Mouse (Mus musculus): ENCODE measurements at regions not wholly inside any gene's neighbourhood (a gene's known extent, or its start where the extent isn't known, plus 50 kb on each side); places are given as distances from the start of the nearest gene placed in this dataset.

DNA sequence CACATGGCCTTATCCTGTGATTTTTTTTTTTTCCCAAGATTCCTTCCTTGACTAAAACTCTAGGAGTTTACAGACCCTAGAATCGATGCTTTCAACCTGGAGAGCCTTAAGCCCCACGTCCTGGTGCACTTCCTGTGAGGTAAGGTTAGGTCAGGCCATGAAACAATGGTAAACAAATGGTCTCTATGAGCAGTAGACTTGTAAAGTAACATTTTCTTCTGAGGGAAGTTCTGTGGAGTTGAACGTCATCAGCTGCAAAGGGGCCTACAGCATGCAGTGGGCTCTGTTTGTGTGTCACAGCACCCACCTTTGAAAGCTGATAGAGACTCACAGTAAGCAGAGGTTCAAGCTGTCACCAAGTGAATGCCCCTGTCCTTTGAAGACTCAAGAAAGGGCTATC, 87.3 kb upstream of the Eomes start:
- H3K36me3 ChIP-seq (replicated peaks; ENCODE audit: control insufficient read depth, insufficient read depth) = no peaks in the 10 kb centered on the region
- 51% methylated on average over 3 of the region's 3 CpGs for WGBS
- DNase-seq (ENCODE audit: low spot score) (no peak), ATAC-seq (ENCODE audit: low FRiP score) (no peak)
- H3K9me3 ChIP-seq (ENCODE audit: control insufficient read depth, low read length) = no peaks in the 10 kb centered on the region
- no peaks in the 10 kb centered on the region for H3K4me1 ChIP-seq (replicated peaks; ENCODE audit: control insufficient read depth, insufficient read depth, low read length)
- H3K4me3 ChIP-seq (replicated peaks; ENCODE audit: low read length) = no peak overlapping the region
- peaks cover 51% of the 10 kb centered on the region for H3K27me3 ChIP-seq (ENCODE audit: control insufficient read depth, insufficient read depth, low read length)
- no peak overlapping the region for H3K27ac ChIP-seq
- no peak overlapping the region for H3K9ac ChIP-seq
- no peak overlapping the region for H3K4me2 ChIP-seq (replicated peaks)

DNA sequence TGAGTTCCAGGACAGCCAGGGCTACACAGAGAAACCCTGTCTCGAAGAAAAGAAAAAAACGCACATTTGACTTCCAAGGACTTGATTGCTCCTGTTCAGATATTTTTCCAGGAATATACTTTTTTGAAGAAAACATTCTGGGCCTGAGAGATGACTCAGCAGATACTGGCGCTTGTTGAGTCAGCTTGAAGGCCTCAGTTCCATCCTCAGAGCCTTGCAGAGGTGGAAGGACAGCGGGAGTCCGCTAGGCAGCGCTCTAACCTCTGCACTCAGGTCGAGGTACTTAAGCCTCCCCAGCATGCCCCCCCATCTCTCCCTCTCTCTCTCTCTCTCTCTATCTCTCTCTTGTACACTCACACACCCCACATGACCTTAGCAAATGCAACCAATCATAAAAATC, 86.3 kb upstream of the Eomes start:
- no peak overlapping the region for H3K27ac ChIP-seq
- no peak for DNase-seq (ENCODE audit: low spot score)
- H3K4me2 ChIP-seq (replicated peaks) = no peak overlapping the region
- no peaks in the 10 kb centered on the region for H3K36me3 ChIP-seq (replicated peaks; ENCODE audit: control insufficient read depth, insufficient read depth)
- no peak overlapping the region for H3K9ac ChIP-seq
- H3K4me1 ChIP-seq (replicated peaks; ENCODE audit: control insufficient read depth, insufficient read depth, low read length) = no peaks in the 10 kb centered on the region
- no peaks in the 10 kb centered on the region for H3K9me3 ChIP-seq (ENCODE audit: control insufficient read depth, low read length)
- ATAC-seq (ENCODE audit: low FRiP score) = no peak
- H3K4me3 ChIP-seq (replicated peaks; ENCODE audit: low read length) = no peak overlapping the region
- 55% methylated on average over 7 of the region's 7 CpGs for WGBS
- H3K27me3 ChIP-seq (ENCODE audit: control insufficient read depth, insufficient read depth, low read length) = peaks cover 48% of the 10 kb centered on the region

DNA sequence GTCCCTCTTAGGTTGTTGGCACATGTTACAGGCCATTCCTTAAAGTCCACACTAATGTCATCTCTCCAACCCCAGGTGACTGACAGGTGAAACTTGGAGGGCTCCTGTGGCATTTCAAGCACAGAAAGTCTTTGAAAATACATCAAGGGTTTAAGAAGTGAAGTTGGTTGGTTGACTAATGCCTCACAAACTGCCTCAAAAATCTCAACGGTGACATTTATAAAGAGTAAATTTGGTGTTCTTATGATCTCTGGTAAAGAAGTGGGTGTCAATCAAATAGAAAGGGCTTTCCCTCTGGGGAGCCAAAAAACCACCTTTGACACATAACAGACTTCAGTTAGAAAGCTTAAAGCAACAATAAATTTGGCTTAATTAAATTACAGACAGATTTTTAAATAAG, 85.2 kb upstream of the Eomes start:
- no peak overlapping the region for H3K4me3 ChIP-seq (replicated peaks; ENCODE audit: low read length)
- no peaks in the 10 kb centered on the region for H3K4me1 ChIP-seq (replicated peaks; ENCODE audit: control insufficient read depth, insufficient read depth, low read length)
- WGBS = 95% methylated on average over 1 of the region's 1 CpGs
- no peak for ATAC-seq (ENCODE audit: low FRiP score)
- no peak for DNase-seq (ENCODE audit: low spot score)
- H3K4me2 ChIP-seq (replicated peaks) = no peak overlapping the region
- no peaks in the 10 kb centered on the region for H3K36me3 ChIP-seq (replicated peaks; ENCODE audit: control insufficient read depth, insufficient read depth)
- no peak overlapping the region for H3K9ac ChIP-seq
- no peaks in the 10 kb centered on the region for H3K9me3 ChIP-seq (ENCODE audit: control insufficient read depth, low read length)
- no peak overlapping the region for H3K27ac ChIP-seq
- H3K27me3 ChIP-seq (ENCODE audit: control insufficient read depth, insufficient read depth, low read length) = peaks cover 38% of the 10 kb centered on the region

DNA sequence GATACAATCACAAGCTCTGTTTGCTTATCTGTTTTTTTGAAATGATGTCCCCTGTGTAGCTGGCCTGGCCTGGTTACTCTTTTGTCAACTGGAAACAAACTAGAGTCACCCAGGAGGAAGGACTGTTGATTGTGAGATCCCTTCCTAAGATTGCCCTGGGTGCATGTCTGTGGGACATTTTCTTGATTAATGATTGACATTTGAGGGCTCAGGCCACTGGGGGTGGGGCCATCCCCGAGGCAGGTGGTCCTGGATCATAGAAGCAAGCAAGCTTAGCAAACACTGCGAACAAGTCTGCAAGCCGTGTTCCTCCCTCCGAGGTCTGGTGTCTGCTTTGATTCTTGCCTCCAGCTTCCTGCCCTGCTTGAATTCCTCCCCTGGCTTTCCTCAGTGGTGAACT, 84.4 kb upstream of the Eomes start:
- H3K27me3 ChIP-seq (ENCODE audit: control insufficient read depth, insufficient read depth, low read length) = peaks cover 32% of the 10 kb centered on the region
- H3K27ac ChIP-seq = no peak overlapping the region
- no peaks in the 10 kb centered on the region for H3K4me1 ChIP-seq (replicated peaks; ENCODE audit: control insufficient read depth, insufficient read depth, low read length)
- DNase-seq (ENCODE audit: low spot score) (no peak), ATAC-seq (ENCODE audit: low FRiP score) (no peak)
- 56% methylated on average over 4 of the region's 4 CpGs for WGBS
- no peak overlapping the region for H3K9ac ChIP-seq
- no peak overlapping the region for H3K4me3 ChIP-seq (replicated peaks; ENCODE audit: low read length)
- H3K9me3 ChIP-seq (ENCODE audit: control insufficient read depth, low read length) = no peaks in the 10 kb centered on the region
- no peaks in the 10 kb centered on the region for H3K36me3 ChIP-seq (replicated peaks; ENCODE audit: control insufficient read depth, insufficient read depth)
- no peak overlapping the region for H3K4me2 ChIP-seq (replicated peaks)

DNA sequence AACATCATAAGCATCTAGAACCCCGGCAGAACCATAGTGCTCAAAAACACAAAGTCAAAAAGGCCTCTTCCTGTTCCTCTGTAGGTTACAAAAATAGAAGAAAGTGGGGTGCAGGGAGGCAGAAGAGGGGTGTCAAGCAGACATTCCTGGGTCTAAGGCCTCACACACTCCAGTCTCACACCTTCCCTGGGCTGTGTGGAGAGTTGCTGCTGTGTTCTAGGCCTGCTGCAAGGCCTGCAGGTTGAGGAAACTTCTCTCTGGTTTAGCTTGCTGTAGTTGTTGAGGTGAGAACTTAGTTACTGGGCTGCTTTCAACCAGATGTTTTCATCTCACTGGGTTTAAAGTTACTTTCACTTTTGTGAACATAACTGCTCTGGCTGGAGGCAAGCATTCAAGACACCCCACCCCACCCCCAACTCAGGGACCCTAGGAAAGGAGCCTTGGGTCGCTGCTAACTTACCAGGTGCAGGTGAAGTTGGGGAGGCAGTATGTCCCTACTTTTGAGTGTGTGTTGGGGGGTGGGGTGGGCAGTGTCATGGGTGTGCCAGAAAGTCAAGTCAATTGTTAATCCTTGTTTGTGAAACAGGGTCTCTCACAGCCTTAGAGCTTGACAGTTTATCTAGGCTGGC, 81.5 kb upstream of the Eomes start:
- WGBS = 73% methylated on average over 2 of the region's 2 CpGs
- Histone ChIP-seq H3K9me3 (ENCODE audit: control insufficient read depth, low read length) (no peaks in the 10 kb centered on the region), H3K4me2 (replicated peaks) (no peak overlapping the region), H3K9ac (no peak overlapping the region), H3K4me1 (replicated peaks; ENCODE audit: control insufficient read depth, insufficient read depth, low read length) (no peaks in the 10 kb centered on the region), H3K27ac (no peak overlapping the region), H3K27me3 (ENCODE audit: control insufficient read depth, insufficient read depth, low read length) (peaks cover 8% of the 10 kb centered on the region; the same call in 1 of the 2 replicates), H3K36me3 (replicated peaks; ENCODE audit: control insufficient read depth, insufficient read depth) (no peaks in the 10 kb centered on the region), H3K4me3 (replicated peaks; ENCODE audit: low read length) (no peak overlapping the region)
- no peak for ATAC-seq (ENCODE audit: low FRiP score)
- DNase-seq (ENCODE audit: low spot score) = no peak

DNA sequence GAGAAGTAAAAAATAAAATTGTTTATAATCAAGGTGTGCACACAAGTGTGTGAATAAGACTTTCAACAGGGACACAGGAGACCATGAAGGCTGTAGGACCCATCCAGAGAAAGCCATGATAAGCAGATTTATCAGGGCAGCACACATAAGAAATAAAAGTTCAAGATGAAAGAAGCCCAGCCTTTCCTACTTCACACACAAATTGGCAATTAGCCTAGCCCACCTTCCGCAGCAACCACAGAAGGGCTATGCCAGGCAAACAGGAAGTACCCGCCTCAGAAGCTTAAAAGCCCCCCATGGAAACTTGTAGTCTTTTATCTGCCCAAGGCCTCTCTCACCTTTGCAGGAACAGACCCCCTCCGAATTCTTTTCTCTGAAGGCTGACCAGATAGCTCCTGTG, 77.5 kb upstream of the Eomes start:
- Histone ChIP-seq H3K27ac (no peak overlapping the region), H3K27me3 (ENCODE audit: control insufficient read depth, insufficient read depth, low read length) (no peaks in the 10 kb centered on the region), H3K4me1 (replicated peaks; ENCODE audit: control insufficient read depth, insufficient read depth, low read length) (no peaks in the 10 kb centered on the region), H3K9me3 (ENCODE audit: control insufficient read depth, low read length) (no peaks in the 10 kb centered on the region), H3K9ac (no peak overlapping the region), H3K36me3 (replicated peaks; ENCODE audit: control insufficient read depth, insufficient read depth) (no peaks in the 10 kb centered on the region), H3K4me3 (replicated peaks; ENCODE audit: low read length) (no peak overlapping the region), H3K4me2 (replicated peaks) (no peak overlapping the region)
- no peak for ATAC-seq (ENCODE audit: low FRiP score)
- whole genome bisulfite sequencing = 80% methylated on average over 3 of the region's 3 CpGs
- no peak for DNase-seq (ENCODE audit: low spot score)

DNA sequence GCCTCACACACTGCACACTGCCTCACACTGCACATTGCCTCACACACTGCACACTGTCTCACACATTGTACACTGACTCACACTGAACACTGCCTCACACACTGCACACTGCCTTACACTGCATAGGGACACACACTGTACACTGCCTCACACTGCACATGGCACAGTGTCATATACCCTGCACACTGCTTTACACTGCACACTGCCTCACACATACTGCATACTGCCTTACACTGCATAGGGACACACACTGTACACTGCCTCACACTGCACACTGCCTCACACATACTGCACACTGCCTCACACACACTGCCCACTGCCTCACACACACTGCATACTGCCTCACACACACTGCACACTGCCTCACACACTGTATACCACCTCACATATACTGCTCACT, 76.8 kb upstream of the Eomes start:
- no peak overlapping the region for H3K27ac ChIP-seq
- H3K9me3 ChIP-seq (ENCODE audit: control insufficient read depth, low read length) = no peaks in the 10 kb centered on the region
- H3K4me2 ChIP-seq (replicated peaks) = no peak overlapping the region
- no peak overlapping the region for H3K4me3 ChIP-seq (replicated peaks; ENCODE audit: low read length)
- DNase-seq (ENCODE audit: low spot score) (no peak), ATAC-seq (ENCODE audit: low FRiP score) (no peak)
- no peaks in the 10 kb centered on the region for H3K36me3 ChIP-seq (replicated peaks; ENCODE audit: control insufficient read depth, insufficient read depth)
- no peak overlapping the region for H3K9ac ChIP-seq
- H3K27me3 ChIP-seq (ENCODE audit: control insufficient read depth, insufficient read depth, low read length) = no peaks in the 10 kb centered on the region
- H3K4me1 ChIP-seq (replicated peaks; ENCODE audit: control insufficient read depth, insufficient read depth, low read length) = no peaks in the 10 kb centered on the region

DNA sequence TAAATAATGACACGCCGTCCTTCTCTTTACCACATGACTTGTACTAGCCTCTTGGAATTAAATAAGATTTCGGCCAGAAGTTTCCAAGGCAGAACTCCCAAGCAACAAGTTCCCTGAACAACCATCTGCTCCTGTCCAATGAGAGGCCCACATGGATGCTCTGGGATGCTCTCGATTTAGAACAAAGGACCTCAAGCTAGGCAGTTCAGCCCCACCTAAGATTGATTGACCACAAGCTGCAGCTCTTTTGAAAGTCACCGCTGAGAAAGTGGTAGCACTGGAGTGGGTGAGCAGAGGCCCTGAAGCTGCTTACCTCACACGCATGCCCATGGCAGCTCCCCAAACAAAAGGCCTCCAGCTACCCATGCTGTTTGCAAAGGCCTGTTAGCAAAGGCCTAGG, 73.1 kb upstream of the Eomes start:
- no peaks in the 10 kb centered on the region for H3K27me3 ChIP-seq (ENCODE audit: control insufficient read depth, insufficient read depth, low read length)
- 42% methylated on average over 6 of the region's 6 CpGs for WGBS
- H3K36me3 ChIP-seq (replicated peaks; ENCODE audit: control insufficient read depth, insufficient read depth) = no peaks in the 10 kb centered on the region
- no peak overlapping the region for H3K4me3 ChIP-seq (replicated peaks; ENCODE audit: low read length)
- DNase-seq (ENCODE audit: low spot score) = no peak
- no peak overlapping the region for H3K9ac ChIP-seq
- H3K4me1 ChIP-seq (replicated peaks; ENCODE audit: control insufficient read depth, insufficient read depth, low read length) = no peaks in the 10 kb centered on the region
- no peaks in the 10 kb centered on the region for H3K9me3 ChIP-seq (ENCODE audit: control insufficient read depth, low read length)
- no peak for ATAC-seq (ENCODE audit: low FRiP score)
- no peak overlapping the region for H3K4me2 ChIP-seq (replicated peaks)
- no peak overlapping the region for H3K27ac ChIP-seq

DNA sequence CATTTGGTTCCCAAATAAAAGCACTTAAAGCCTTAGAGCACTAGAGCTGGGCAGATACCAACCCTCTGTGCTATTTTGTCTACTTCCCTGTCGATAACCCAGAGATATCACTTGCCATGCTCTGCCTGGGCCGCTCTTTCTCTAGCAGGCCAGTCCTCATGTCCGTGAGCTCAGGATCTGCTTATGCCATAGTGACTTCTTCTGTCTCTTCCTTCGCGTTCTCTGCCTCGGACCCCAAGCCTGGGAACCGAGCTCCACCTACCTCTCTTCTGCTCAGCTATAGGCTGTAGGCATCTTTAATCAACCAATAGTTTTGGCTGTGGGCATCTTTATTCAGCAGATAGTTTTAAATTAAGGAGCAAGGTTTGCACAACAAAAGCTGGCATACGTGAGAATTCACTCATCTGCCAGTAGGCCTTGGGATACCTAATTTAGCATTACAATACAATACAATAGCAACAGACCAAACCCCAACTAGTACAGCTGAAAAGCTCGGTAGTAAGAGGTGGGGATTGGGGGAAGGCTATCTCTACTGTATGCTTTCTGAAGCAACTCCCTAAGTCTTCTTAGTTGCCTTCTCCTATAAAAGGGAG, 72.0 kb upstream of the Eomes start:
- WGBS = 44% methylated on average over 9 of the region's 9 CpGs
- Histone ChIP-seq H3K4me2 (replicated peaks) (no peak overlapping the region), H3K9ac (no peak overlapping the region), H3K4me3 (replicated peaks; ENCODE audit: low read length) (no peak overlapping the region), H3K9me3 (ENCODE audit: control insufficient read depth, low read length) (no peaks in the 10 kb centered on the region), H3K27me3 (ENCODE audit: control insufficient read depth, insufficient read depth, low read length) (no peaks in the 10 kb centered on the region), H3K27ac (no peak overlapping the region), H3K4me1 (replicated peaks; ENCODE audit: control insufficient read depth, insufficient read depth, low read length) (no peaks in the 10 kb centered on the region), H3K36me3 (replicated peaks; ENCODE audit: control insufficient read depth, insufficient read depth) (no peaks in the 10 kb centered on the region)
- ATAC-seq (ENCODE audit: low FRiP score) (no peak), DNase-seq (ENCODE audit: low spot score) (no peak)

DNA sequence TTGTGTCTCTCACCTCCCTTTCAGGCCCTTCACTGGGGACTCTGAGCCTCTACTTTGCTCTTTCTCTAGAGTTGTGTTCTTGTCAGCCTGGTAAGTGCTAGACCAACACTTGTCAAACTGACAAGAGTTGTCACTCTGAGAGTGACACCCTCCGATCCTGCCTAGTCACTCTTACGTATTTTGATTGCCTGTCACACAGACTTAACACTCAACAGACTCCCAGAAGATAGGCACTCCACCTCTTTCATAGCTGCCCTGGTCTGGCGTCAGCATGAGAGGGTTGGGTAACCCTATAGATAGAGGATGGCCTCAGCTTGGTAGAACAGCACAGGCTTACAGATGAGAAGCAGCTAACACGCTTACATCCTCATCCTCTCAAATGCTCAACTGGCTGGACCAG, 62.0 kb upstream of the Eomes start:
- H3K9ac ChIP-seq = no peak overlapping the region
- no peak overlapping the region for H3K27ac ChIP-seq
- no peaks in the 10 kb centered on the region for H3K9me3 ChIP-seq (ENCODE audit: control insufficient read depth, low read length)
- no peaks in the 10 kb centered on the region for H3K4me1 ChIP-seq (replicated peaks; ENCODE audit: control insufficient read depth, insufficient read depth, low read length)
- no peak overlapping the region for H3K4me3 ChIP-seq (replicated peaks; ENCODE audit: low read length)
- H3K36me3 ChIP-seq (replicated peaks; ENCODE audit: control insufficient read depth, insufficient read depth) = no peaks in the 10 kb centered on the region
- no peaks in the 10 kb centered on the region for H3K27me3 ChIP-seq (ENCODE audit: control insufficient read depth, insufficient read depth, low read length)
- no peak for DNase-seq (ENCODE audit: low spot score)
- H3K4me2 ChIP-seq (replicated peaks) = no peak overlapping the region
- WGBS = 87% methylated on average over 4 of the region's 4 CpGs
- no peak for ATAC-seq (ENCODE audit: low FRiP score)

All from hindbrain, embryonic 14.5 days (tissue).